Mouse (Mus musculus) limb, embryonic 14.5 days (tissue): ENCODE results near the gene Plekha5. TPM values are rescaled to one million over a fixed set of nuclear protein-coding genes. Genes with fewer than 3 reads are reported as not detected.
"Not testable (repeated sequence)": the region's sequence is repeated elsewhere in the genome, so short reads cannot be mapped to it uniquely, and the experiment has no call there.

Source experiments
- ATAC-seq: fragments of 200-750 bp; cut with Nextera tagmentation; 2 replicates; pipeline ENCODE4 v1.8.0; 2017; ENCODE audit warnings: low read depth, moderate number of reproducible peaks, moderate TSS enrichment; ENCODE audit not compliant: low FRiP score
- DNase-seq: peaks from one replicate; pipeline ENCODE4 v3.0.0-alpha.2; 2015; ENCODE audit warnings: low spot score
- H3K27ac ChIP-seq: fragments of 300-500 bp; sonication (generic); replicated peaks from 2 replicates; pipeline ENCODE4 v1.5.1; 2014; ENCODE audit warnings: low read depth, mild to moderate bottlenecking, low read length, moderate library complexity, mixed read lengths
- H3K27me3 ChIP-seq: fragments of 300-500 bp; sonication (generic); 2 replicates; pipeline ENCODE4 v1.6.1; 2014; ENCODE audit warnings: low read length, mixed read lengths; ENCODE audit not compliant: control insufficient read depth, insufficient read depth
- H3K36me3 ChIP-seq: fragments of 300-500 bp; sonication (generic); 2 replicates; pipeline ENCODE4 v1.6.1; 2014; ENCODE audit warnings: mild to moderate bottlenecking, low read length, moderate library complexity, mixed read lengths; ENCODE audit not compliant: control insufficient read depth, insufficient read depth
- H3K4me1 ChIP-seq: fragments of 300-500 bp; sonication (generic); 2 replicates; pipeline ENCODE4 v1.6.1; 2014; ENCODE audit warnings: antibody characterized with exemption, low read length, mixed read lengths; ENCODE audit not compliant: control insufficient read depth, insufficient read depth
- H3K4me2 ChIP-seq: fragments of 300-500 bp; sonication (generic); replicated peaks from 2 replicates; pipeline ENCODE4 v1.6.1; 2014; ENCODE audit warnings: low read depth, mild to moderate bottlenecking, low read length, moderate library complexity; ENCODE audit not compliant: severe bottlenecking
- H3K4me3 ChIP-seq: fragments of 300-500 bp; sonication (generic); replicated peaks from 2 replicates; pipeline ENCODE4 v1.5.1; 2014; ENCODE audit warnings: low read length
- H3K9ac ChIP-seq: fragments of 300-500 bp; sonication (generic); 2 replicates; pipeline ENCODE4 v1.6.1; 2014; ENCODE audit warnings: mild to moderate bottlenecking, low read depth, low read length, moderate library complexity; ENCODE audit not compliant: severe bottlenecking
- H3K9me3 ChIP-seq: fragments of 300-500 bp; sonication (generic); 2 replicates; pipeline ENCODE4 v1.6.1; 2016; ENCODE audit warnings: low read length; ENCODE audit not compliant: control insufficient read depth
- POLR2A ChIP-seq: fragments of 200-500 bp; IDR thresholded peaks from 2 replicates; pipeline ENCODE4 v1.8.0; 2012; ENCODE audit warnings: inconsistent platforms, mild to moderate bottlenecking, moderate library complexity, borderline replicate concordance; ENCODE audit not compliant: insufficient read depth, insufficient read length; ENCODE audit errors: extremely low read depth
- WGBS: fragments of 180-500 bp; shearing (Covaris S2); extraction: QIAGEN DNeasy Blood & Tissue Kit; methylation state at CpG from one replicate; pipeline ENCODE4 v1.1.7; 2014; 5-methylcytosine and 5-hydroxymethylcytosine counted together
- polyA plus RNA-seq, 2 experiments: library from polyadenylated mRNA; depleted of rRNA in 1 of 2; stranded (reverse) in 1 of 2; unstranded in 1 of 2; fragments of >200 nt; fragmentation: Nextera tagmentation in 1 of 2; extraction: Ambion mirVana in 1 of 2; gene quantifications; 2 replicates each; pipeline versions ENCODE4 v1.2.1 to v1.2.3; 2012 to 2014

The Plekha5 gene
- polyA plus RNA-seq, 2 experiments, result 50.8 to 87.2 TPM

DNA sequence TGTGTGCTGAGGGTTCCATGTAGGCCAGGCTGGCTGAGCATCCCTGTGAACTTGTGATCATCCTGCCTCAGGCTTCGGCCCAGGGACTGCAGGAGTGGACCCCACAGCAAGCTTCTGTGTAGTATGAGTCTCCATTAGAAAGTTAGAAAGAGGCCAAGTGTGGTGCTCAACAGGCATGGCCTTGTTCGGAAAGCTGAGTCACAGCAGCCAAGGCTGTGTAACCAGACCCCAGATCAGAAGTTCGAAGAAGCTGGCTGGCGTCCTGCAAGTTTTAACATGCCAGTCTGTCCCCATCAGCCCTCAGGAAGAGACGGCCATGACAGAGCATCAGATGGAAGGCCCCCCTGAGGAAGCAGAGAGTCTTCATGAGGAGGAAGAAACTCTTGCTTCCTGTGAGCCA, 167.5 kb downstream of the Plekha5 start:
- no peak overlapping the region for H3K4me2 ChIP-seq
- ATAC-seq (no peak), DNase-seq (no peak)
- 79% methylated on average over 5 of the region's 5 CpGs for WGBS
- no peaks in the 10 kb centered on the region for H3K4me1 ChIP-seq
- no peak overlapping the region for H3K9ac ChIP-seq
- no peaks in the 10 kb centered on the region for H3K27me3 ChIP-seq
- peaks cover 81% of the 10 kb centered on the region for H3K36me3 ChIP-seq
- no peak for TF ChIP-seq POLR2A
- H3K4me3 ChIP-seq, result no peak overlapping the region
- H3K27ac ChIP-seq, result no peak overlapping the region
- no peaks in the 10 kb centered on the region for H3K9me3 ChIP-seq

DNA sequence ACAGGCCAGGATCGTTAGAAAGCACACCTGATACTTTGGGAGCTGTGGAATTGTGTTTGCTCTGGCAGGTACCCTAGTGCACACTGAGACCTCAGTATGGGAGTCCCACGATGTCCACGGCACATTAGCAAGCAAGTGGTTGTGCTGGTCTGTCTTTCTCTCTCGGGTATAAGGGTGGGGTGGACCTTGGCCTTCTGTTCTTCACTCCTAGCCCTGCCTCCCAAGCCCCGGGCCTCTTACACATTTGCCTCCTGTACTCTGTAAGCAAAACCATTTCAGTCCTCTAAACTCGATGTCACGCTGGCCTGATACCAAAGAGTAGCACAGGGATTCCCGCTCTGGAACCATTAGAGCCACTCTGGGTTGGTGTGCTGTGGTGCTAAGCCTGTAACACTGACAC, 168.9 kb downstream of the Plekha5 start:
- 85% methylated on average over 8 of the region's 8 CpGs for WGBS
- H3K9me3 ChIP-seq, result no peaks in the 10 kb centered on the region
- TF ChIP-seq POLR2A, result no peak
- H3K4me2 ChIP-seq, result no peak overlapping the region
- no peak overlapping the region for H3K9ac ChIP-seq
- H3K36me3 ChIP-seq, result peaks cover 80% of the 10 kb centered on the region
- DNase-seq (no peak), ATAC-seq (no peak)
- no peaks in the 10 kb centered on the region for H3K27me3 ChIP-seq
- 0 out of 2 replicates have a peak overlapping the region, but pooled peaks have one; percentile 21 for H3K27ac ChIP-seq
- no peak overlapping the region for H3K4me3 ChIP-seq
- H3K4me1 ChIP-seq, result no peaks in the 10 kb centered on the region

DNA sequence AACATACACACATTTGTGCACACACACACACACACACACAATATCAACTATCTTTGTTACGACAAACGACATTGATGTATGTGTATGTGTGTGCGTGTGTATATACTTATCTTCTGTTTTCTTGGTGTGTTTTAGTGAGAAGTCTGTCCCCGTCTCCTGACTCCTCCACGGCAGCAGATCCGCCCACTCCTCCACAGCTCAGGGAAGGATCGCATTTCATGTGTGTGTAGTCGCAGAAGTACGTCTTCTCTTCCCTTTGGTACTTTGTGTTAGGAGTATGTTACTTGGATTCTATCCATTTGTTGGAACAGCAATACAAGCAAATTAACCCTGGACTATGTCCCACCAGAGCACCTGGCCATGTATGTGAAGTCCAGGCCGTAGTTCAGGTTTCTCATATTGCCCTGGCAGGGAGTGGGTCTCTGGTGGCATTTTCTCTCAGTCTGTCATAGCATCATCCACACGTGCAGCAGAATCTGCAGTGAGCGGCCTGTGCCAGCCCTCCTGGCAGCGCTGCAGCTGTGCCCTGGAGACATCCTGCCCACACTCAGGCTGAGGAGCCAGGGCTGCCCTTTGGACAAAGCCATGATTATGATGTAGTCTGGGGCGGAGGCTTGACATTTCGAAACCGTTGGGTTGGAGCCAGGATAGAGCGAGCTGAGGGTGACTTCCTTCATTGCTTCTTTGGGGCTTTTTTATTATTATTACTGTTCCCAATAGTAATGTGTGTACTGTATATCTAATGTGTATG, 169.7 kb downstream of the Plekha5 start:
- Histone ChIP-seq H3K9ac (no peak overlapping the region), H3K9me3 (no peaks in the 10 kb centered on the region), H3K36me3 (peaks cover 80% of the 10 kb centered on the region), H3K4me2 (no peak overlapping the region), H3K4me3 (no peak overlapping the region), H3K27me3 (no peaks in the 10 kb centered on the region), H3K4me1 (no peaks in the 10 kb centered on the region), H3K27ac (no peak overlapping the region; the same call in 1 of the 2 replicates)
- 77% methylated on average over 17 of the region's 17 CpGs for WGBS
- DNase-seq (peak; percentile 6), ATAC-seq (peak; percentile 14; the same call in 1 of the 2 replicates)
- TF ChIP-seq POLR2A, result no peak

DNA sequence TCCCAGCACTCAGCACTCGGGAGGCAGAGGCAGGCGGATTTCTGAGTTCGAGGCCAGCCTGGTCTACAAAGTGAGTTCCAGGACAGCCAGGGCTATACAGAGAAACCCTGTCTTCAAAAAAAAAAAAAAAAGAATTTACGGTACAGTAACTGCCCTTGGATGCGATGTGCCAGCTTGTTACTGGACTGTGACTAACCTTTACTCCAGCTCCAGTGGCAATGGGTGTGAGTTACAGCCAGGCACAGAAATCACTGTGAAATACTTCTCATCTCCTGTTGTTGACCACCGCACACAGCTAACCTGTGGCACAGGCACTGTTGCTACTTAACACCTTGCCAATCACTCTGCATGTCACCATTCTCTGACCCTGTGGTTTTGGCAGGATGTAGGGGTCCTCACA, 171.7 kb downstream of the Plekha5 start:
- DNase-seq, H3K9me3 ChIP-seq, H3K27ac ChIP-seq, H3K4me2 ChIP-seq, H3K27me3 ChIP-seq, H3K9ac ChIP-seq, ATAC-seq, H3K4me1 ChIP-seq, H3K4me3 ChIP-seq: not testable (repeated sequence)
- 90% methylated on average over 5 of the region's 6 CpGs for WGBS
- peaks cover 69% of the 10 kb centered on the region for H3K36me3 ChIP-seq

DNA sequence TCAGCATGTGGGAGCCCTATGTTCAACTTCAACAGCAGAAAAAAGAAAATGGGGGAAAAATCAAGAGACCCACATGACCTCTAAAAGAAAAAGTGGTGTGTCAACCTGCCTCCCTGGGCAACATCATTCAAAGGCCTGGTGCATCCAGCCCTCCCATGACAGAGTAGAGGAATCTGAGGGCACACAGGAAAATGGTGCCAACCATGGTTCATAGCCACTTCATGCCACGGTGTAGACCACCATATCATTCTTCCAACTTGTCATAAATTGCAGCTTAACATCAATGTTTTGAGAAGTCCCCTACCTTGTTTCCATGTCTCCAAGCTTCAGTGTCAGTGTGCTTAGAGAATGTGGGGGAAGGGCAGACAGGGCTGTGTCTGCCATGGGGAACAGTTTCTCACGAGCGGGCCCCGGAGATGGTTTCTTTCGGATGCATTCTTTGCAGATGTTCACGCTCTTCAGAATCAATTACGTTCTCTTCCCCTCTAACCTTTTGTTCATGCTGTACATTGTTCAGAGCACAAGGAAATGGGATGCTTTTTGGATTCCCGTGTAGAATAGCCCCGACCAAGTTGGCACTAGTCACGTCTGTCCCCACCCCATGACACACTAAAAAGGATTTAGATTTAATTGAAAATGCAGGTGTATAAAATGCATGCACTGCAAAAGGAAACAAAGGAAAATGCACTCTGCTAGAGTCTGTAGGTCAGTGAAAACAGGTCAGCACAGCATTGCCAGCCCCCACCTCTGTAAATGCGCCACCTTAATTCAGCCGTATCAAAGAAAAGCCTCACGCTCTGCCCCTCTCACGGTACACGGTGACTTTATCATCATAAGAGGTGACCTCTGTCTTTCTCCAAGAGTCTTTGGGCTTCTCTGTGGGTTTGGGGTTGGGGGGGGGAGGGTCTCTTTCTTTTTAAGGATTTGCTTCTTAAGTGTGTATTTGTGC, 173.8 kb downstream of the Plekha5 start:
- no peaks in the 10 kb centered on the region for H3K27me3 ChIP-seq
- ATAC-seq (no peak), DNase-seq (no peak)
- no peak overlapping the region for H3K4me2 ChIP-seq
- H3K36me3 ChIP-seq, result peaks cover 48% of the 10 kb centered on the region
- no peak overlapping the region for H3K27ac ChIP-seq
- 86% methylated on average over 15 of the region's 15 CpGs for WGBS
- no peaks in the 10 kb centered on the region for H3K9me3 ChIP-seq
- no peak overlapping the region for H3K4me3 ChIP-seq
- no peaks in the 10 kb centered on the region for H3K4me1 ChIP-seq
- H3K9ac ChIP-seq, result no peak overlapping the region
- TF ChIP-seq POLR2A, result no peak
